Mouse (Mus musculus): ENCODE measurements around the gene Acmsd.

GRCm38 (mm10) chr1:127729096-127729495 is at the start of gene Acmsd:
- TF ChIP-seq CTCF (IDR thresholded peaks at IDR 0.05; ENCODE audit: low read depth) (no peak), EP300 (IDR thresholded peaks at IDR 0.05; ENCODE audit: low read depth) (no peak)
